Mouse (Mus musculus) E14TG2a.4 (cell line): ENCODE measurements at regions not wholly inside any gene's neighbourhood (a gene's known extent, or its start where the extent isn't known, plus 50 kb on each side); places are given as distances from the start of the nearest gene placed in this dataset.

Source experiments
- H3K27me3 ChIP-seq: 2 replicates; pipeline ENCODE4 v1.6.1; 2014; ENCODE audit warnings: low read length, control low read depth; ENCODE audit not compliant: insufficient read depth
- H3K36me3 ChIP-seq: 2 replicates; pipeline ENCODE4 v1.6.1; 2014; ENCODE audit warnings: low read length, control low read depth; ENCODE audit not compliant: insufficient read depth
- H3K4me1 ChIP-seq: replicated peaks from 2 replicates; pipeline ENCODE4 v1.6.1; 2014; ENCODE audit warnings: low read depth, low read length, control low read depth
- H3K4me3 ChIP-seq: replicated peaks from 2 replicates; pipeline ENCODE4 v1.5.1; 2014; ENCODE audit warnings: mild to moderate bottlenecking, low read length
- H3K9me3 ChIP-seq: 2 replicates; pipeline ENCODE4 v1.6.1; 2014; ENCODE audit warnings: low read length, control low read depth
- CTCF ChIP-seq: conservative IDR thresholded peaks from 2 replicates; pipeline ENCODE4 v1.5.1; 2014; ENCODE audit warnings: low read length
- NANOG ChIP-seq: IDR thresholded peaks from 2 replicates; pipeline ENCODE4 v1.6.1; 2014; ENCODE audit warnings: borderline replicate concordance, low read length, mixed read lengths
- POU5F1 ChIP-seq: IDR thresholded peaks from 2 replicates; pipeline ENCODE4 v1.6.1; 2014; ENCODE audit warnings: low read length, borderline replicate concordance

GRCm38 (mm10) chr8:10855131-10855530 is 153.1 kb downstream of the Irs2 start:
- TF ChIP-seq CTCF = no peak
- Histone ChIP-seq H3K9me3 (no peaks in the 10 kb centered on the region), H3K4me1 (no peaks in the 10 kb centered on the region), H3K27me3 (no peaks in the 10 kb centered on the region), H3K36me3 (no peaks in the 10 kb centered on the region), H3K4me3 (no peak overlapping the region)

GRCm38 (mm10) chr8:10854600-10854999 is 153.7 kb downstream of the Irs2 start:
- no peaks in the 10 kb centered on the region for H3K9me3 ChIP-seq
- no peak for TF ChIP-seq NANOG
- H3K4me1 ChIP-seq = no peaks in the 10 kb centered on the region
- no peaks in the 10 kb centered on the region for H3K36me3 ChIP-seq
- no peaks in the 10 kb centered on the region for H3K27me3 ChIP-seq
- H3K4me3 ChIP-seq = no peak overlapping the region

- Histone ChIP-seq H3K36me3 (no peaks in the 10 kb centered on the region), H3K4me3 (no peak overlapping the region), H3K4me1 (no peaks in the 10 kb centered on the region), H3K9me3 (no peaks in the 10 kb centered on the region), H3K27me3 (no peaks in the 10 kb centered on the region)
- TF ChIP-seq POU5F1 (no peak), NANOG (no peak), CTCF (no peak)
Observed at GRCm38 (mm10) chr8:10853901-10854300, 154.4 kb downstream of the Irs2 start.

GRCm38 (mm10) chr8:10849916-10850315 is 158.3 kb downstream of the Irs2 start:
- Histone ChIP-seq H3K36me3 (no peaks in the 10 kb centered on the region), H3K9me3 (no peaks in the 10 kb centered on the region), H3K27me3 (no peaks in the 10 kb centered on the region), H3K4me3 (no peak overlapping the region), H3K4me1 (no peaks in the 10 kb centered on the region)
- no peak for TF ChIP-seq CTCF
- no peak for TF ChIP-seq NANOG
- TF ChIP-seq POU5F1 = no peak

GRCm38 (mm10) chr8:10845607-10846006 is 162.7 kb downstream of the Irs2 start:
- H3K4me3 ChIP-seq = no peak overlapping the region
- no peaks in the 10 kb centered on the region for H3K36me3 ChIP-seq
- H3K9me3 ChIP-seq = peaks cover 14% of the 10 kb centered on the region
- H3K4me1 ChIP-seq = no peaks in the 10 kb centered on the region
- TF ChIP-seq NANOG (no peak), CTCF (no peak), POU5F1 (no peak)
- 0 out of 2 replicates have a peak, but pooled peaks cover 2% of the 10 kb centered on the region for H3K27me3 ChIP-seq

GRCm38 (mm10) chr8:10840853-10841531 is 167.3 kb downstream of the Irs2 start:
- Histone ChIP-seq H3K4me3 (no peak overlapping the region), H3K36me3 (no peaks in the 10 kb centered on the region), H3K4me1 (peaks cover 7% of the 10 kb centered on the region), H3K9me3 (peaks cover 14% of the 10 kb centered on the region), H3K27me3 (peaks cover 11% of the 10 kb centered on the region; the same call in 1 of the 2 replicates)
- TF ChIP-seq CTCF = no peak
- no peak for TF ChIP-seq NANOG
- TF ChIP-seq POU5F1 = no peak

GRCm38 (mm10) chr8:10840044-10840443 is 168.2 kb downstream of the Irs2 start:
- H3K27me3 ChIP-seq = peaks cover 11% of the 10 kb centered on the region; the same call in 1 of the 2 replicates
- H3K4me1 ChIP-seq = peaks cover 7% of the 10 kb centered on the region
- peaks cover 14% of the 10 kb centered on the region for H3K9me3 ChIP-seq
- H3K4me3 ChIP-seq = no peak overlapping the region
- no peak for TF ChIP-seq POU5F1
- TF ChIP-seq NANOG = no peak
- TF ChIP-seq CTCF = no peak
- H3K36me3 ChIP-seq = no peaks in the 10 kb centered on the region

GRCm38 (mm10) chr8:10835054-10835453 is 173.2 kb downstream of the Irs2 start:
- Histone ChIP-seq H3K4me1 (peaks cover 12% of the 10 kb centered on the region), H3K4me3 (no peak overlapping the region), H3K9me3 (no peaks in the 10 kb centered on the region), H3K27me3 (peaks cover 9% of the 10 kb centered on the region; the same call in 1 of the 2 replicates), H3K36me3 (no peaks in the 10 kb centered on the region)
- TF ChIP-seq NANOG (no peak), CTCF (no peak), POU5F1 (no peak)

- TF ChIP-seq CTCF (no peak), POU5F1 (no peak), NANOG (no peak)
- H3K9me3 ChIP-seq = no peaks in the 10 kb centered on the region
Observed at GRCm38 (mm10) chr8:10831864-10832263, 176.4 kb downstream of the Irs2 start.

More at GRCm38 (mm10) chr8:10831864-10832263, 176.4 kb downstream of the Irs2 start:
- peaks cover 3% of the 10 kb centered on the region; the same call in 1 of the 2 replicates for H3K27me3 ChIP-seq
- H3K36me3 ChIP-seq = no peaks in the 10 kb centered on the region
- H3K4me1 ChIP-seq = 0 out of 2 replicates have a peak, but pooled peaks cover 5% of the 10 kb centered on the region
- no peak overlapping the region for H3K4me3 ChIP-seq
